Mouse (Mus musculus) olfactory bulb, adult 2 months (tissue): ENCODE measurements at regions not wholly inside any gene's neighbourhood (a gene's known extent, or its start where the extent isn't known, plus 50 kb on each side); places are given as distances from the start of the nearest gene placed in this dataset.

Experiments used
- H3K27ac ChIP-seq: fragments of 200-500 bp; 2 replicates; pipeline ENCODE4 v1.5.1; 2012; ENCODE audit warnings: low read depth, low read length; ENCODE audit not compliant: insufficient read depth
- H3K4me1 ChIP-seq: fragments of 200-500 bp; 2 replicates; pipeline ENCODE4 v1.6.1; 2012; ENCODE audit warnings: low read length; ENCODE audit not compliant: control insufficient read depth, insufficient read depth
- H3K4me3 ChIP-seq: fragments of 200-500 bp; 2 replicates; pipeline ENCODE4 v1.5.1; 2012; ENCODE audit warnings: mild to moderate bottlenecking, low read depth, low read length, moderate library complexity; ENCODE audit not compliant: insufficient read depth
- CTCF ChIP-seq: fragments of 200-500 bp; IDR thresholded peaks from 2 replicates; pipeline ENCODE4 v1.5.1; 2012; ENCODE audit warnings: low read depth, mild to moderate bottlenecking, low read length, moderate library complexity; ENCODE audit not compliant: insufficient read depth
- POLR2A ChIP-seq: fragments of 200-500 bp; IDR thresholded peaks from 2 replicates; pipeline ENCODE4 v1.6.1; 2012; ENCODE audit warnings: mild to moderate bottlenecking, low read depth, low read length, moderate library complexity; ENCODE audit not compliant: insufficient read depth
- WGBS: fragments of 180-500 bp; shearing (Covaris S2); methylation state at CpG from one replicate; pipeline ENCODE4 v1.1.7; 2018; 5-methylcytosine and 5-hydroxymethylcytosine counted together

DNA sequence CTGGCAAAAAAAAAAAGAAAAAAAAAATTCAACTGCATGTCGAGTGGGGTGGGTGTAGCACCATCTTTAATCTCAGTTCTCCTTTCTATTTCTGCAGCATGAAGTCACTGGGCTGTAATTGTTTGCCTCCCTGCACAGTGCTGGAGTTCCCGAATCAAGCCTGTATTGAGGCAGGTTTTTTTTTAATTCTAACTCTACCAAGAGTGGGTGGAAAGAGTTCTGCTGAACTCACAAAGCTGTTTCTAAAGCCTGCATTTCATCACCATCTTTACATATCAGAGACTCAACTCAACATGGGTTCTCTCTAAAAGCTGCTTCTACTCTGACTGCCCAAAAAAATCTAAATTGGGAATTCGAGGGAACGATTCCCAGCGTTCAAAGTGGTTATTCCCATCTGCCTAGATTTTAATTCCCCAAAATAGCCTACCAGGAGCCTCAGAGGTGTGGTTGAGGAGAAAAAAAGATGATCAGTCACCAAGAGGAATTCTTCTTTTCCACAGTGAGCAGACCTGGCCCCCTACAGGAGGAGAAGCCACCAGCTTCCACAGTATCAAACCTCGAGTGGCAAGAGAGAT lies 160.4 kb upstream of the Cdh5 start:
- Histone ChIP-seq H3K27ac (no peak overlapping the region), H3K4me3 (no peak overlapping the region), H3K4me1 (0 out of 2 replicates have a peak, but pooled peaks cover 2% of the 10 kb centered on the region)
- WGBS = 45% methylated on average over 6 of the region's 6 CpGs
- no peak for TF ChIP-seq CTCF
- no peak for TF ChIP-seq POLR2A

DNA sequence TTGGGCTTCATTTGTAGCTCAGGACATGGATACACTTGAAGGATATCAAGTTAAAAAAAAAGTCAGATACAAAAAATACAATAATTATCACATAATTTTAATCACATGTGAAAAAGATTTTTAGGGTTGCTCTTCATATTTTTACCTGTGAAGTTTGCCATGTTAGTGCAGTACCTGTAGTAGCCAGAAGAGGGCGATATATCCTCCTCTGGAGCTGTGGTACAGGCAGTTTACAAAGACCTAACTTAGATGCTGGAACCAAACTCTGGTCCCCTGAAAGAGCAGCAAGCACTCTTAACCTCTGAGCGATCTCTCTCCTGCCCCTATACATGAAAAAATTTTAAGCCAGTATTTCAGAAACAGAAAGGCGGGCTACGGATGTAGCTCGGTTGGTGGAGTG lies 153.0 kb upstream of the Cdh5 start:
- H3K4me3 ChIP-seq = no peak overlapping the region
- no peaks in the 10 kb centered on the region for H3K4me1 ChIP-seq
- WGBS = 80% methylated on average over 5 of the region's 5 CpGs
- TF ChIP-seq CTCF (no peak), POLR2A (no peak)
- no peak overlapping the region for H3K27ac ChIP-seq

- Histone ChIP-seq H3K27ac (no peak overlapping the region), H3K4me1 (no peaks in the 10 kb centered on the region), H3K4me3 (no peak overlapping the region)
- WGBS = 80% methylated on average over 4 of the region's 4 CpGs
- TF ChIP-seq CTCF = no peak
- no peak for TF ChIP-seq POLR2A
Observed at GRCm38 (mm10) chr8:103950460-103950859, 151.0 kb upstream of the Cdh5 start.

DNA sequence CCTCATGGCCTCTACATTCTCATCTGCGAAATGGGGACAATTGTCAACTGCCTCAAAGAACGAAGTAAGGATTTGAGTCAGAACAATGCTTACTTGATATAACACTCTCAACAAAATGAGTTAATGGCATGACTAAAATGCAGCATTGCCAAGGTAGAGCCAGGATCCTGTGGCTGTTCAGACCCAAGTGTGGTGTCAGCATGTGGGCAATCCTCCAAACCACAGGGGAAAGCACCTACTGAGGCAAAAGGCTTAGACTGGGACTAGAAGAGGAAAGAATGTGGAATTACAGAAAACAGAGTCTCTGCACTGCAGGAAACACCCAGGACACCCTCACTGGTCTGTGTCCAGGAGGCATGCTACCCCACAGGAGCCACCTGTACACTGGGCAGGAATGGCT lies 147.8 kb upstream of the Cdh5 start:
- 94% methylated on average over 2 of the region's 2 CpGs for WGBS
- H3K4me1 ChIP-seq = no peaks in the 10 kb centered on the region
- H3K27ac ChIP-seq = no peak overlapping the region
- no peak overlapping the region for H3K4me3 ChIP-seq
- TF ChIP-seq CTCF (no peak), POLR2A (no peak)

DNA sequence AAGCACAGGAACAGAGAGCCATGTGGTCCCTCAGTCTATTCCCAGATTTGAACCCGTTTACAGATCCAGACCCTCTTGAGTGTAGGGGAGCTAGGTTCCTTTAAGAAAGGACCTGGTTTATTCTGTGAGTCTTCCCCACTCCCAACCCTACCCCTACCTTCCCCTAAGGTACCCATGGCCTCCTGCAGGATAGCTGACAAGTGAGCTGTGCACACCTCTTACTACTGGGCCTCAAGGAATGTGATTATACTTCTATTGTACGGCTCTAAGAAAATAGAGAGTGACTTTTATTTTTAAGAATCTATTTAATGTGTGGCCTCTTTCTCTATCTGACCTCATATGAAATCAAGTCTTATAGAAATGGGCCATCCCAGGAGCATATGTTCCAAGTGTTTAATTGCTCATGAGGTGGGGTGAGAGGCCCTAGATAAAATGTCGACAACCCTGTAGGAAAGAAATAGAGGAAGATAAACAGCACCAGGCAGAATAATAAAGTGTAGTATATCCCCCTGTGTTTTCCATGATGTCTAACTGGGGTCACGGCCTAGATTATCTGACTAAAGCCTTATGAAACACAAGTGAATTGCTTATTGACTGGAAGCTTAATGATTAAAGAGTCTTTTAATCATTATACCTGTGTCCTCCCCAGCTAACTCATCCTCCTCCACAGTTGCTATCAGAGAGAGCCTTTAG lies 145.7 kb upstream of the Cdh5 start:
- no peak for TF ChIP-seq POLR2A
- TF ChIP-seq CTCF = no peak
- Histone ChIP-seq H3K4me3 (no peak overlapping the region), H3K27ac (no peak overlapping the region), H3K4me1 (no peaks in the 10 kb centered on the region)
- 94% methylated on average over 4 of the region's 4 CpGs for WGBS

- H3K4me3 ChIP-seq = no peak overlapping the region
- WGBS = 37% methylated on average over 7 of the region's 7 CpGs
- H3K4me1 ChIP-seq = no peaks in the 10 kb centered on the region
- H3K27ac ChIP-seq = no peak overlapping the region
- no peak for TF ChIP-seq CTCF
- TF ChIP-seq POLR2A = no peak
Observed at GRCm38 (mm10) chr8:103964293-103964918, 137.0 kb upstream of the Cdh5 start.

GRCm38 (mm10) chr8:103969929-103970328 lies 131.5 kb upstream of the Cdh5 start:
- H3K27ac ChIP-seq = no peak overlapping the region
- TF ChIP-seq CTCF (no peak), POLR2A (no peak)
- H3K4me1 ChIP-seq = no peaks in the 10 kb centered on the region
- no peak overlapping the region for H3K4me3 ChIP-seq
- WGBS = 89% methylated on average over 5 of the region's 5 CpGs

DNA sequence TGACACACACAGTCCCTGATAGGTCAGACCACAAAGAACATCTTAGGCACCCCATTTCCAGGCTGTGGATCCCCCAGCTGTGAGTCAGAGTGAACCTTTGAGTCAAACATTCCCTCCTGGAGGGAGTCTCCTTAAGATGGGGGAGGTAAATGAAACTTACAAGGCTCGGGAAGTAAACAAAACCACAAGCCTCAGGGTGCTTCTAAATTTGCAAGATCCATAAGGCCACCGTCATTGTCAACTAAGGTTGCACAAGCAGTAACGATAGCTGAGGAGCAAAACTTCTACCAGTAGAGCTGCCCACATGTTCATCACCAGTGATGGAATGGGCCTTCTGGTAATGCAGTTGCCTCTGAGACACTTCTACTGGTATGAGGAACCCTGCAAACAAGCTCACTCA lies 130.9 kb upstream of the Cdh5 start:
- no peak overlapping the region for H3K27ac ChIP-seq
- WGBS = 73% methylated on average over 3 of the region's 3 CpGs
- no peak for TF ChIP-seq POLR2A
- no peak for TF ChIP-seq CTCF
- no peaks in the 10 kb centered on the region for H3K4me1 ChIP-seq
- no peak overlapping the region for H3K4me3 ChIP-seq

GRCm38 (mm10) chr8:103970966-103971365 lies 130.5 kb upstream of the Cdh5 start:
- H3K4me1 ChIP-seq = no peaks in the 10 kb centered on the region
- no peak overlapping the region for H3K27ac ChIP-seq
- no peak overlapping the region for H3K4me3 ChIP-seq
- 81% methylated on average over 4 of the region's 4 CpGs for WGBS
- TF ChIP-seq CTCF = no peak
- no peak for TF ChIP-seq POLR2A
